Mouse (Mus musculus) forebrain, embryonic 14.5 days (tissue): ENCODE results near the gene Agap3. TPM values are rescaled to one million over a fixed set of nuclear protein-coding genes. Genes with fewer than 3 reads are reported as not detected.

Experiments used
- ATAC-seq: fragments of 200-750 bp; cut with Nextera tagmentation; 2 replicates; pipeline ENCODE4 v1.8.0; 2017; ENCODE audit warnings: mild to moderate bottlenecking, moderate library complexity
- DNase-seq: peaks from one replicate; pipeline ENCODE4 v3.0.0-alpha.2; 2015; ENCODE audit warnings: low spot score
- H3K27ac ChIP-seq: fragments of 300-500 bp; sonication (generic); 2 replicates; pipeline ENCODE4 v1.5.1; 2014; ENCODE audit warnings: low read depth, mild to moderate bottlenecking, control low read depth, low read length, moderate library complexity
- H3K27me3 ChIP-seq: fragments of 300-500 bp; sonication (generic); replicated peaks from 2 replicates; pipeline ENCODE4 v1.6.1; 2014; ENCODE audit warnings: low read length, control low read depth, mixed read lengths; ENCODE audit not compliant: control insufficient read depth, insufficient read depth
- H3K36me3 ChIP-seq: fragments of 300-500 bp; sonication (generic); 2 replicates; pipeline ENCODE4 v1.6.1; 2014; ENCODE audit warnings: low read length, control low read depth; ENCODE audit not compliant: control insufficient read depth, insufficient read depth
- H3K4me1 ChIP-seq: fragments of 300-500 bp; sonication (generic); 2 replicates; pipeline ENCODE4 v1.6.1; 2014; ENCODE audit warnings: antibody characterized with exemption, low read length, control low read depth; ENCODE audit not compliant: control insufficient read depth, insufficient read depth
- H3K4me2 ChIP-seq: fragments of 300-500 bp; sonication (generic); 2 replicates; pipeline ENCODE4 v1.6.1; 2014; ENCODE audit warnings: mild to moderate bottlenecking, control low read depth, low read length
- H3K4me3 ChIP-seq: fragments of 300-500 bp; sonication (generic); 2 replicates; pipeline ENCODE4 v1.5.1; 2014; ENCODE audit warnings: low read depth, low read length, control low read depth
- H3K9ac ChIP-seq: fragments of 300-500 bp; sonication (generic); 2 replicates; pipeline ENCODE4 v1.6.1; 2014; ENCODE audit warnings: mild to moderate bottlenecking, low read length, control low read depth, moderate library complexity
- H3K9me3 ChIP-seq: fragments of 300-500 bp; sonication (generic); replicated peaks from 2 replicates; pipeline ENCODE4 v1.6.1; 2016; ENCODE audit warnings: low read length, control low read depth, mixed read lengths; ENCODE audit not compliant: control insufficient read depth
- WGBS: fragments of 180-500 bp; shearing (Covaris S2); extraction: QIAGEN DNeasy Blood & Tissue Kit; methylation state at CpG from one replicate; pipeline ENCODE4 v1.1.7; 2014; 5-methylcytosine and 5-hydroxymethylcytosine counted together
- polyA plus RNA-seq: library from polyadenylated mRNA; unstranded; fragments of >200 nt; fragmentation: Nextera tagmentation; extraction: Ambion mirVana; gene quantifications from 2 replicates; pipeline ENCODE4 v1.2.1, GENCODE M21; 2014

Gene Agap3
- polyA plus RNA-seq, 1 experiment from 2014 or later: 49.5 TPM

- Histone ChIP-seq H3K36me3 (peaks cover 30% of the 10 kb centered on the region), H3K27ac (no peak overlapping the region), H3K4me2 (0 out of 2 replicates have a peak overlapping the region, but pooled peaks have one; percentile 12), H3K4me3 (no peak overlapping the region), H3K9ac (peak overlapping the region; percentile 14; the same call in 1 of the 2 replicates), H3K4me1 (0 out of 2 replicates have a peak, but pooled peaks cover 2% of the 10 kb centered on the region), H3K9me3 (no peaks in the 10 kb centered on the region), H3K27me3 (no peaks in the 10 kb centered on the region)
- peak; percentile 81 for DNase-seq
- ATAC-seq: peak; percentile 82
- WGBS: 3% methylated on average over 21 of the region's 21 CpGs
Observed at GRCm38 (mm10) chr5:24416222-24416736, 35.7 kb upstream of the Agap3 start.

GRCm38 (mm10) chr5:24417587-24417986 lies 34.4 kb upstream of the Agap3 start:
- no peak for DNase-seq
- Histone ChIP-seq H3K4me1 (peaks cover 5% of the 10 kb centered on the region), H3K9ac (no peak overlapping the region), H3K4me3 (no peak overlapping the region), H3K4me2 (no peak overlapping the region), H3K9me3 (no peaks in the 10 kb centered on the region), H3K27ac (no peak overlapping the region), H3K27me3 (no peaks in the 10 kb centered on the region), H3K36me3 (peaks cover 30% of the 10 kb centered on the region)
- no peak for ATAC-seq
- WGBS: 90% methylated on average over 10 of the region's 10 CpGs

GRCm38 (mm10) chr5:24420381-24420780 lies 31.6 kb upstream of the Agap3 start:
- Histone ChIP-seq H3K27ac (no peak overlapping the region), H3K4me2 (no peak overlapping the region), H3K36me3 (peaks cover 30% of the 10 kb centered on the region), H3K9me3 (no peaks in the 10 kb centered on the region), H3K4me1 (peaks cover 17% of the 10 kb centered on the region), H3K27me3 (no peaks in the 10 kb centered on the region), H3K9ac (no peak overlapping the region), H3K4me3 (no peak overlapping the region)
- 85% methylated on average over 9 of the region's 9 CpGs for WGBS
- ATAC-seq (no peak), DNase-seq (no peak)

GRCm38 (mm10) chr5:24423129-24424003 lies 28.6 kb upstream of the Agap3 start, which contains the start of the genes Cdk5 and Slc4a2:
Cdk5 (minus strand) TSS chr5:24423530.
Slc4a2 (plus strand) TSS chr5:24423837.
- DNase-seq (peak; percentile 100), ATAC-seq (peak; percentile 95)
- peaks cover 40% of the 10 kb centered on the region for H3K4me1 ChIP-seq
- H3K4me2 ChIP-seq: peak within 1 kb of the TSS; percentile 69
- no peaks in the 10 kb centered on the region for H3K9me3 ChIP-seq
- peaks cover 25% of the 10 kb centered on the region for H3K36me3 ChIP-seq
- H3K27me3 ChIP-seq: peaks cover 3% of the 10 kb centered on the region; the same call in 1 of the 2 replicates
- peak within 1 kb of the TSS; percentile 90 for H3K27ac ChIP-seq
- peak within 1 kb of the TSS; percentile 63 for H3K4me3 ChIP-seq
- H3K9ac ChIP-seq: peak within 1 kb of the TSS; percentile 84
- under 1% methylated on average over 46 of the region's 46 CpGs for WGBS

GRCm38 (mm10) chr5:24424004-24424781 lies 27.8 kb upstream of the Agap3 start:
- H3K27me3 ChIP-seq: peaks cover 3% of the 10 kb centered on the region; the same call in 1 of the 2 replicates
- peak overlapping the region; percentile 63 for H3K4me3 ChIP-seq
- peak overlapping the region; percentile 90 for H3K27ac ChIP-seq
- H3K9ac ChIP-seq: peak overlapping the region; percentile 68
- no peaks in the 10 kb centered on the region for H3K9me3 ChIP-seq
- WGBS: 9% methylated on average over 21 of the region's 21 CpGs
- H3K4me1 ChIP-seq: peaks cover 40% of the 10 kb centered on the region
- no peak for DNase-seq
- peaks cover 17% of the 10 kb centered on the region for H3K36me3 ChIP-seq
- peak overlapping the region; percentile 69 for H3K4me2 ChIP-seq
- no peak; the same call in 1 of the 2 replicates for ATAC-seq

- H3K9me3 ChIP-seq: no peaks in the 10 kb centered on the region
- DNase-seq (peak; percentile 89), ATAC-seq (peak; percentile 24; the same call in 1 of the 2 replicates)
- H3K4me1 ChIP-seq: peaks cover 40% of the 10 kb centered on the region
- peaks cover 3% of the 10 kb centered on the region; the same call in 1 of the 2 replicates for H3K27me3 ChIP-seq
- under 1% methylated on average over 52 of the region's 60 CpGs for WGBS
- H3K4me2 ChIP-seq: peak overlapping the region; percentile 69
- peak overlapping the region; percentile 74 for H3K27ac ChIP-seq
- peak overlapping the region; percentile 68 for H3K9ac ChIP-seq
- peak overlapping the region; percentile 63 for H3K4me3 ChIP-seq
- H3K36me3 ChIP-seq: peaks cover 11% of the 10 kb centered on the region
Observed at GRCm38 (mm10) chr5:24424861-24425411, 27.0 kb upstream of the Agap3 start.

- Histone ChIP-seq H3K9ac (peak overlapping the region; percentile 68), H3K36me3 (peaks cover 10% of the 10 kb centered on the region), H3K9me3 (no peaks in the 10 kb centered on the region), H3K4me1 (peaks cover 40% of the 10 kb centered on the region), H3K4me2 (peak overlapping the region; percentile 69), H3K27me3 (peaks cover 3% of the 10 kb centered on the region; the same call in 1 of the 2 replicates), H3K27ac (peak overlapping the region; percentile 74), H3K4me3 (peak overlapping the region; percentile 63)
- DNase-seq (no peak), ATAC-seq (no peak)
- WGBS: under 1% methylated on average over 29 of the region's 30 CpGs
Observed at GRCm38 (mm10) chr5:24425421-24426036, 26.4 kb upstream of the Agap3 start.

GRCm38 (mm10) chr5:24426037-24426432 lies 25.9 kb upstream of the Agap3 start:
- peak overlapping the region; percentile 68 for H3K9ac ChIP-seq
- no peak for ATAC-seq
- H3K4me2 ChIP-seq: peak overlapping the region; percentile 69
- 3% methylated on average over 10 of the region's 10 CpGs for WGBS
- DNase-seq: peak; percentile 29
- H3K9me3 ChIP-seq: no peaks in the 10 kb centered on the region
- 0 out of 2 replicates have a peak overlapping the region, but pooled peaks have one; percentile 74 for H3K27ac ChIP-seq
- peaks cover 11% of the 10 kb centered on the region for H3K36me3 ChIP-seq
- H3K27me3 ChIP-seq: peaks cover 3% of the 10 kb centered on the region; the same call in 1 of the 2 replicates
- H3K4me3 ChIP-seq: peak overlapping the region; percentile 63
- peaks cover 40% of the 10 kb centered on the region for H3K4me1 ChIP-seq
